9 mouse cellular contexts compared by ENCODE assay signal in the genomic region with DNA sequence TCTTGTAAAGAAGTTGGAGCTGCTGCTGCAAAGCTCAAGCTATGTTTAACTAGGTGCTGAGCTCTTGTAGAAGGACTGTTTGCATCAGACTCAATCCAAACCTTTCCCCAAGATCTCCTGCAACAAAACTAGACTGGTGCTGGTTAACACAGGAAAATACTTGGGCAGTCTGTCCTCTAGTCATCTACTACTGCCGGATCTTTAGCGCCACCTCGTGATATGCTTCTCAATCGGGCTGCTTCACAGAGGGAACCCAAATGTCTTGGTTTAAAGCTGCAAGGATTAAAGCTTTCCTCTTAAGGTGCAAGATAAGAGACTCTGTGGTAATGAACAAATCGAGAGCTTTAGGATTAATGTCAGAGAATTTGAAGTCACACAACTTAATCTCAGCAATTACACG. TPM values are rescaled to one million over a fixed set of nuclear protein-coding genes. Genes with fewer than 3 reads are reported as not detected.
A peak's percentile ranks its signal among the peaks of the same experiment; 100 is the strongest.
DNase-seq lines count a peak whose midpoint lies in the region; ATAC-seq and TF ChIP-seq lines count a peak whose summit lies in the region.
"Had no signal": no experiment of that assay in that cellular context is flagged by ENCODE, and none has a peak within 500 bp of the region (broad histone marks: within the 10 kb centered on the region; RNA-seq: fewer than 3 reads in every experiment).

No protein-coding gene starts in this region.

- no peaks in the 10 kb centered on the region for H3K9me3 ChIP-seq in E14TG2a.4 (ENCODE audit: low read length)
- no peaks in the 10 kb centered on the region for H3K9me3 ChIP-seq in stomach, postnatal 0 days (ENCODE audit: control insufficient read depth, low read length)
- H3K9me3 ChIP-seq: midbrain, embryonic 12.5 days had no signal

- peak; percentile 63 for DNase-seq in 416B (ENCODE audit: low read depth)
- peak; percentile 83 for DNase-seq in cerebellum, adult 9-10 months
- DNase-seq in frontal cortex, postnatal 14 days (ENCODE audit: low spot score in 2 of 2) = peak; percentile 42 to 76
- DNase-seq in layer of hippocampus, adult 18-20 months (ENCODE audit: low spot score in 2 of 2) = peak; percentile 63 to 88
- peak; percentile 24 for DNase-seq in lung, postnatal 25 days (ENCODE audit: low spot score)
- peak; percentile 41 for DNase-seq in stomach, postnatal 0 days (ENCODE audit: low spot score)
- DNase-seq in urinary bladder, postnatal 4 days (ENCODE audit: low spot score in 2 of 2) = no peak

- no peaks in the 10 kb centered on the region for H3K36me3 ChIP-seq in E14TG2a.4 (ENCODE audit: insufficient read depth, low read length)
- H3K36me3 ChIP-seq in stomach, postnatal 0 days (ENCODE audit: control insufficient read depth, insufficient read depth, low read length) = no peaks in the 10 kb centered on the region
- H3K36me3 ChIP-seq: midbrain, embryonic 12.5 days had no signal

- H3K4me1 ChIP-seq in E14TG2a.4 (replicated peaks; ENCODE audit: low read depth, low read length) = no peaks in the 10 kb centered on the region
- H3K4me1 ChIP-seq in stomach, postnatal 0 days (replicated peaks; ENCODE audit: control insufficient read depth, insufficient read depth) = no peaks in the 10 kb centered on the region
- H3K4me1 ChIP-seq: midbrain, embryonic 12.5 days had no signal

- ATAC-seq in stomach, postnatal 0 days (ENCODE audit: low FRiP score, low TSS enrichment) = no peak

- H3K27me3 ChIP-seq in E14TG2a.4 (ENCODE audit: insufficient read depth, low read length) = no peaks in the 10 kb centered on the region
- H3K27me3 ChIP-seq in stomach, postnatal 0 days (ENCODE audit: control insufficient read depth, insufficient read depth, low read length) = no peaks in the 10 kb centered on the region
- H3K27me3 ChIP-seq: midbrain, embryonic 12.5 days had no signal

- no peak overlapping the region for H3K27ac ChIP-seq in stomach, postnatal 0 days (replicated peaks)
- H3K27ac ChIP-seq: midbrain, embryonic 12.5 days had no signal

- H3K4me3 ChIP-seq in E14TG2a.4 (replicated peaks; ENCODE audit: low read length) = no peak overlapping the region
- no peak overlapping the region for H3K4me3 ChIP-seq in stomach, postnatal 0 days (ENCODE audit: low read depth, low read length)
- H3K4me3 ChIP-seq: midbrain, embryonic 12.5 days had no signal

- no peak for TF ChIP-seq EP300 in stomach, postnatal 0 days (optimal IDR thresholded peaks at IDR 0.05)

- no peak overlapping the region for H3K9ac ChIP-seq in stomach, postnatal 0 days (ENCODE audit: low read length)
- H3K9ac ChIP-seq: midbrain, embryonic 12.5 days had no signal

- TF ChIP-seq CTCF in E14TG2a.4 (conservative IDR thresholded peaks at IDR 0.05; ENCODE audit: low read length) = peak; percentile 27
- peak; percentile 82 for TF ChIP-seq CTCF in stomach, postnatal 0 days (IDR thresholded peaks at IDR 0.05; ENCODE audit: low read depth)

- WGBS in stomach, postnatal 0 days = 14% methylated on average over 6 of the region's 6 CpGs

- no peak overlapping the region for H3K4me2 ChIP-seq in stomach, postnatal 0 days (replicated peaks; ENCODE audit: low read depth)
- H3K4me2 ChIP-seq: midbrain, embryonic 12.5 days had no signal

RNA-seq across cellular contexts. Expression of a gene that starts 21.6 kb away (rescaled TPM):
- total RNA-seq in layer of hippocampus, adult 18-20 months (2021) = 10 to 100 TPM; 41.1 to 43.6 TPM
- polyA plus RNA-seq in stomach, postnatal 0 days (2015; fragmentation: Nextera tagmentation; extraction: Ambion mirVana) = 15.7 and 17.1 TPM in 2 replicates

Comparison
In these comparisons a context has a peak if more than half of its experiments do, and no peak if none do; other contexts are left out.
1. DNase-seq: peak in 416B (single experiment), cerebellum, adult 9-10 months (single experiment), frontal cortex, postnatal 14 days (2 of 2), layer of hippocampus, adult 18-20 months (2 of 2), lung, postnatal 25 days (single experiment) and stomach, postnatal 0 days (single experiment); none in urinary bladder, postnatal 4 days (0 of 2).